Mouse (Mus musculus) liver, postnatal 0 days (tissue): ENCODE results near the gene Uqcc3.
A peak's percentile ranks its signal among the peaks of the same experiment; 100 is the strongest.

ENCODE experiments used
- CTCF ChIP-seq: sonication (generic); IDR thresholded peaks from 2 replicates; pipeline ENCODE4 v1.5.1; 2016; ENCODE audit warnings: antibody characterized with exemption, low read depth
- EP300 ChIP-seq: IDR thresholded peaks from 2 replicates; pipeline ENCODE4 v1.6.1; 2016; ENCODE audit warnings: antibody characterized with exemption, low read depth, mild to moderate bottlenecking

DNA sequence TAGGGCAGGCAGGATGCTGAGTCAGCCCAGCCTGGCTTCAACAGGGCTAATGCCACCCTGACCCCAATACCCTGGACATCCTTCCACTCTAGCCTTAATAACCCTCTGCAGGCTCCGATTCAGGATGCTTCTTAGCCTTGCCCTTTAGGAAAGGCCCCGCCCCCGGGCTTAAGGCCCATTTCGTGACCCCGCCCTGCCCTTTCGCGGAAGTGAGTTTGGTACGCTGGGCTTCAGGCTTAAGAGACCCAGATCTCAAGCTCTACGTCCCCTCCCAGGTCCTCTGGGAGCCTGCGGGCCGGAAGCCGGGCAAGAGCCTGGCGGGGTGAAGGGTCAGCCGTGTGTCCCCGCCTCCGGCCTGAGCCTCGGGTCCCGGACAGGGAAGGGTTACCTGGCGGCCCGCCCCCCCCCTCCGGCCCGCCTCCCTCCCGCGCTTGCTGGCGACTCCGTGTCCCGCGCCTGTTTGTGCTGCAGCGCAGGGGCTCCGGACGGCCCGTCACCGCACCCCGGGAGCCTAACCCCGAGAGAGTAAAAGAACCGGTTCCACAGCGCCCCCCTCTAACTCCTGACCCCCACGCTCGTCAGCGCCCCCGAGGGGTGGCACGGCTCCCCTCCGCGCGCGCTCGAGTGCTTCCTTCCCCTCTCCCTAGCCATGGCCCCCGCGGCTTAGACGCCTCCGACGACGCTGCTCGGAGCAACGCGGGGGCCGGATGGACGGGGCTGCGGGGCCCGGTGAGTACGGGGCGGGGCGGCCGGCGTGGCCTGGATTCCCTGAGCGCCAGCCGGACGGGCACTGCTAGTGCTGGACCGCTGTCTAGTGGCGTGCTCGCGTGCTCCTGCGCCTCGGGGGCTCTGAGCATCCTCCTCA lies 48.7 kb upstream of the Uqcc3 start, which contains the start of the genes Rom1 and Eml3:
- TF ChIP-seq CTCF (peak; percentile 70), EP300 (no peak)
